Mouse (Mus musculus) naive thymus-derived CD4-positive, alpha-beta T cell, adult 2 months (primary cell): ENCODE data around the gene Nkx1-2.
A peak's percentile ranks its signal among the peaks of the same experiment; 100 is the strongest.

Source experiments
- DNase-seq: peaks from one replicate; pipeline ENCODE4 v3.0.0-alpha.2; 2011; ENCODE audit warnings: low read depth

The Nkx1-2 gene

GRCm38 (mm10) chr7:132604720-132605119, 5.3 kb upstream of the Nkx1-2 start:
- DNase-seq = no peak

- no peak for DNase-seq
Measured at GRCm38 (mm10) chr7:132600926-132601325, 1.5 kb upstream of the Nkx1-2 start.

GRCm38 (mm10) chr7:132600026-132600425, 589 bp upstream of the Nkx1-2 start:
- DNase-seq = peak; percentile 35

GRCm38 (mm10) chr7:132597251-132598041, 2.0 kb downstream of the Nkx1-2 start:
- DNase-seq = no peak

- no peak for DNase-seq
Measured at GRCm38 (mm10) chr7:132596557-132597250, 2.7 kb downstream of the Nkx1-2 start.

- DNase-seq = no peak
Measured at GRCm38 (mm10) chr7:132595787-132596186, 3.6 kb downstream of the Nkx1-2 start.

- DNase-seq = no peak
Measured at GRCm38 (mm10) chr7:132594325-132594724, 5.1 kb downstream of the Nkx1-2 start.

- no peak for DNase-seq
Measured at GRCm38 (mm10) chr7:132593762-132594161, 5.7 kb downstream of the Nkx1-2 start.

- no peak for DNase-seq
Measured at GRCm38 (mm10) chr7:132589610-132590009, 9.8 kb downstream of the Nkx1-2 start.

- no peak for DNase-seq
Measured at GRCm38 (mm10) chr7:132587167-132587566, 12.3 kb downstream of the Nkx1-2 start.

- DNase-seq = no peak
Measured at GRCm38 (mm10) chr7:132585695-132586491, 13.5 kb downstream of the Nkx1-2 start.

GRCm38 (mm10) chr7:132581441-132581840, 18.0 kb downstream of the Nkx1-2 start:
- DNase-seq = no peak

- DNase-seq = no peak
Measured at GRCm38 (mm10) chr7:132580511-132580910, 18.9 kb downstream of the Nkx1-2 start.

- DNase-seq = no peak
Measured at GRCm38 (mm10) chr7:132576891-132577290, 22.5 kb downstream of the Nkx1-2 start.

GRCm38 (mm10) chr7:132576116-132576650, 23.3 kb downstream of the Nkx1-2 start, which contains the start of gene Oat:
Gene Oat (minus strand): TSS chr7:132576398.
- peak; percentile 97 for DNase-seq

- DNase-seq = peak; percentile 88
Measured at GRCm38 (mm10) chr7:132575623-132576022, 23.8 kb downstream of the Nkx1-2 start.

GRCm38 (mm10) chr7:132574646-132575045, 24.8 kb downstream of the Nkx1-2 start:
- DNase-seq = no peak

- no peak for DNase-seq
Measured at GRCm38 (mm10) chr7:132573205-132573604, 26.2 kb downstream of the Nkx1-2 start.

- DNase-seq = no peak
Measured at GRCm38 (mm10) chr7:132572738-132573137, 26.7 kb downstream of the Nkx1-2 start.

- no peak for DNase-seq
Measured at GRCm38 (mm10) chr7:132571481-132571880, 28.0 kb downstream of the Nkx1-2 start.

- DNase-seq = no peak
Measured at GRCm38 (mm10) chr7:132570071-132570470, 29.4 kb downstream of the Nkx1-2 start.

- DNase-seq = peak; percentile 48
Measured at GRCm38 (mm10) chr7:132568817-132569216, 30.6 kb downstream of the Nkx1-2 start.
